17 mouse cellular contexts compared by ENCODE assay signal in genomic region chr2:32722581-32722980, GRCm38 (mm10). TPM values are rescaled to one million over a fixed set of nuclear protein-coding genes. Genes with fewer than 3 reads are reported as not detected.
A peak's percentile ranks its signal among the peaks of the same experiment; 100 is the strongest.
DNase-seq lines count a peak whose midpoint lies in the region; ATAC-seq and TF ChIP-seq lines count a peak whose summit lies in the region.
"Had no signal": no experiment of that assay in that cellular context is flagged by ENCODE, and none has a peak within 500 bp of the region (broad histone marks: within the 10 kb centered on the region; RNA-seq: fewer than 3 reads in every experiment).

No protein-coding gene starts in this region.

- H3K9me3 ChIP-seq in embryonic facial prominence, embryonic 12.5 days = no peaks in the 10 kb centered on the region
- no peaks in the 10 kb centered on the region for H3K9me3 ChIP-seq in embryonic facial prominence, embryonic 10.5 days
- H3K9me3 ChIP-seq in lung, postnatal 0 days (ENCODE audit: low read length) = no peaks in the 10 kb centered on the region
- no peaks in the 10 kb centered on the region for H3K9me3 ChIP-seq in intestine, embryonic 14.5 days (ENCODE audit: control insufficient read depth, low read length)
- H3K9me3 ChIP-seq: forebrain, embryonic 10.5 days; hindbrain, embryonic 12.5 days had no signal

- no peak overlapping the region for H3K4me3 ChIP-seq in embryonic facial prominence, embryonic 12.5 days
- H3K4me3 ChIP-seq in embryonic facial prominence, embryonic 10.5 days = no peak overlapping the region
- no peak overlapping the region for H3K4me3 ChIP-seq in lung, postnatal 0 days (ENCODE audit: low read depth, low read length)
- H3K4me3 ChIP-seq in intestine, embryonic 14.5 days (ENCODE audit: low read depth, low read length) = no peak overlapping the region
- H3K4me3 ChIP-seq: forebrain, embryonic 10.5 days; hindbrain, embryonic 12.5 days had no signal

- no peak for ATAC-seq in embryonic facial prominence, embryonic 12.5 days (ENCODE audit: insufficient number of reproducible peaks, insufficient read depth, low FRiP score, low TSS enrichment)
- ATAC-seq in lung, postnatal 0 days = no peak
- no peak for ATAC-seq in intestine, embryonic 14.5 days (replicated peaks; ENCODE audit: low FRiP score, low TSS enrichment, low read depth)

- H3K9ac ChIP-seq in embryonic facial prominence, embryonic 12.5 days = 0 out of 2 replicates have a peak overlapping the region, but pooled peaks have one; percentile 1
- no peak overlapping the region for H3K9ac ChIP-seq in lung, postnatal 0 days (replicated peaks; ENCODE audit: low read depth)
- no peak overlapping the region for H3K9ac ChIP-seq in intestine, embryonic 14.5 days (ENCODE audit: low read length)
- H3K9ac ChIP-seq: hindbrain, embryonic 12.5 days had no signal

- DNase-seq in embryonic facial prominence, embryonic 10.5 days (ENCODE audit: low spot score) = no peak
- DNase-seq in lung, postnatal 0 days (ENCODE audit: low spot score) = no peak
- no peak for DNase-seq in lung, postnatal 14 days
- no peak for DNase-seq in intestine, embryonic 14.5 days (ENCODE audit: low spot score)
- peak; percentile 33 for DNase-seq in splenic B cell, adult 2 months (ENCODE audit: low read depth, low spot score)
- no peak for DNase-seq in adrenal gland, adult 18-20 months (ENCODE audit: low spot score in 2 of 2)
- no peak for DNase-seq in kidney, adult 11 months
- DNase-seq: cerebellum, adult 8-10 months; embryo, embryonic 11 days; heart, adult 18-20 months had no signal

- no peak overlapping the region; the same call in 1 of the 2 replicates for H3K4me2 ChIP-seq in embryonic facial prominence, embryonic 12.5 days (replicated peaks)
- peak overlapping the region; percentile 14; the same call in 1 of the 2 replicates for H3K4me2 ChIP-seq in lung, postnatal 0 days (replicated peaks; ENCODE audit: low read depth, low read length)
- H3K4me2 ChIP-seq in intestine, embryonic 14.5 days (ENCODE audit: low read length) = peak overlapping the region; percentile 43
- H3K4me2 ChIP-seq: hindbrain, embryonic 12.5 days had no signal

- peaks cover 24% of the 10 kb centered on the region for H3K4me1 ChIP-seq in embryonic facial prominence, embryonic 12.5 days
- H3K4me1 ChIP-seq in embryonic facial prominence, embryonic 10.5 days = peaks cover 38% of the 10 kb centered on the region
- 0 out of 2 replicates have a peak, but pooled peaks cover 4% of the 10 kb centered on the region for H3K4me1 ChIP-seq in lung, postnatal 0 days (ENCODE audit: insufficient read depth, low read depth, low read length)
- H3K4me1 ChIP-seq in intestine, embryonic 14.5 days (replicated peaks; ENCODE audit: control insufficient read depth, insufficient read depth, low read length) = peaks cover 17% of the 10 kb centered on the region

- H3K36me3 ChIP-seq in embryonic facial prominence, embryonic 12.5 days = no peaks in the 10 kb centered on the region
- H3K36me3 ChIP-seq in embryonic facial prominence, embryonic 10.5 days (replicated peaks) = no peaks in the 10 kb centered on the region
- H3K36me3 ChIP-seq in lung, postnatal 0 days (ENCODE audit: insufficient read depth, low read length) = no peaks in the 10 kb centered on the region
- H3K36me3 ChIP-seq in intestine, embryonic 14.5 days (ENCODE audit: control insufficient read depth, insufficient read depth, low read length) = no peaks in the 10 kb centered on the region; the same call in 1 of the 2 replicates
- H3K36me3 ChIP-seq in splenic B cell, adult 2 months (ENCODE audit: control insufficient read depth, insufficient read depth, low read length, poor library complexity, severe bottlenecking) = peaks cover 7% of the 10 kb centered on the region
- H3K36me3 ChIP-seq: forebrain, embryonic 10.5 days; hindbrain, embryonic 12.5 days had no signal

- no peak for TF ChIP-seq EP300 in lung, postnatal 0 days (IDR thresholded peaks at IDR 0.05)

- TF ChIP-seq CTCF in lung, postnatal 0 days (IDR thresholded peaks at IDR 0.05) = no peak

- H3K27me3 ChIP-seq in embryonic facial prominence, embryonic 12.5 days = no peaks in the 10 kb centered on the region; the same call in 1 of the 2 replicates
- H3K27me3 ChIP-seq in embryonic facial prominence, embryonic 10.5 days (replicated peaks; ENCODE audit: low read depth, poor library complexity, severe bottlenecking) = no peaks in the 10 kb centered on the region
- H3K27me3 ChIP-seq in lung, postnatal 0 days (replicated peaks; ENCODE audit: insufficient read depth, low read length) = no peaks in the 10 kb centered on the region
- H3K27me3 ChIP-seq in intestine, embryonic 14.5 days (replicated peaks; ENCODE audit: control insufficient read depth, insufficient read depth, low read length) = no peaks in the 10 kb centered on the region
- H3K27me3 ChIP-seq in splenic B cell, adult 2 months (ENCODE audit: control insufficient read depth, insufficient read depth, low read length, poor library complexity, severe bottlenecking) = no peaks in the 10 kb centered on the region
- H3K27me3 ChIP-seq: hindbrain, embryonic 12.5 days had no signal

- no peak overlapping the region; the same call in 1 of the 2 replicates for H3K27ac ChIP-seq in embryonic facial prominence, embryonic 12.5 days
- no peak overlapping the region for H3K27ac ChIP-seq in embryonic facial prominence, embryonic 10.5 days (replicated peaks)
- no peak overlapping the region for H3K27ac ChIP-seq in lung, postnatal 0 days (ENCODE audit: low read length)
- no peak overlapping the region for H3K27ac ChIP-seq in intestine, embryonic 14.5 days (ENCODE audit: low read depth)
- H3K27ac ChIP-seq: forebrain, embryonic 10.5 days; hindbrain, embryonic 12.5 days; kidney, postnatal 0 days had no signal

- WGBS in embryonic facial prominence, embryonic 12.5 days = 77% methylated on average over 3 of the region's 3 CpGs
- 81% methylated on average over 3 of the region's 3 CpGs for WGBS in embryonic facial prominence, embryonic 10.5 days
- WGBS in lung, postnatal 0 days = 34% methylated on average over 3 of the region's 3 CpGs
- WGBS in intestine, embryonic 14.5 days = 55% methylated on average over 3 of the region's 3 CpGs

RNA-seq across cellular contexts. Expression of gene Sh2d3c, which starts 1.7 kb away (rescaled TPM):
- 27.6 and 29.1 TPM in 2 replicates for polyA plus RNA-seq in embryonic facial prominence, embryonic 12.5 days (2016; fragmentation: Nextera tagmentation; extraction: Ambion mirVana)
- polyA plus RNA-seq in embryonic facial prominence, embryonic 10.5 days (2016; fragmentation: Nextera tagmentation; extraction: Ambion mirVana) = 27.1 and 27.5 TPM in 2 replicates
- polyA plus RNA-seq in lung, postnatal 0 days (2015; fragmentation: Nextera tagmentation; extraction: Ambion mirVana) = 51.8 and 53.5 TPM in 2 replicates
- 32.5 and 32.7 TPM in 2 replicates for polyA plus RNA-seq in intestine, embryonic 14.5 days (2014; fragmentation: Nextera tagmentation; extraction: Ambion mirVana)
- total RNA-seq in adrenal gland, adult 18-20 months (2021) = 10 to 100 TPM; 11.6 to 14.9 TPM

RNA-seq across cellular contexts. Expression of gene Cdk9, which starts 9.7 kb away (rescaled TPM):
- 121 and 126 TPM in 2 replicates for polyA plus RNA-seq in embryonic facial prominence, embryonic 12.5 days (2016; fragmentation: Nextera tagmentation; extraction: Ambion mirVana)
- polyA plus RNA-seq in embryonic facial prominence, embryonic 10.5 days (2016; fragmentation: Nextera tagmentation; extraction: Ambion mirVana) = 130 and 135 TPM in 2 replicates
- 62.8 and 68.7 TPM in 2 replicates for polyA plus RNA-seq in lung, postnatal 0 days (2015; fragmentation: Nextera tagmentation; extraction: Ambion mirVana)
- 83.8 and 85.2 TPM in 2 replicates for polyA plus RNA-seq in intestine, embryonic 14.5 days (2014; fragmentation: Nextera tagmentation; extraction: Ambion mirVana)
- 10 to 100 TPM; 73.2 to 87.4 TPM for total RNA-seq in adrenal gland, adult 18-20 months (2021)

RNA-seq across cellular contexts. Expression of gene 6330409D20Rik, which starts 18.2 kb away (rescaled TPM):
- 0.34 and 0.43 TPM in 2 replicates for polyA plus RNA-seq in embryonic facial prominence, embryonic 12.5 days (2016; fragmentation: Nextera tagmentation; extraction: Ambion mirVana)
- 0.52 and 0.57 TPM in 2 replicates for polyA plus RNA-seq in embryonic facial prominence, embryonic 10.5 days (2016; fragmentation: Nextera tagmentation; extraction: Ambion mirVana)
- 0.30 TPM in 2 replicates for polyA plus RNA-seq in lung, postnatal 0 days (2015; fragmentation: Nextera tagmentation; extraction: Ambion mirVana)
- 0.38 and 0.75 TPM in 2 replicates for polyA plus RNA-seq in intestine, embryonic 14.5 days (2014; fragmentation: Nextera tagmentation; extraction: Ambion mirVana)
- total RNA-seq in adrenal gland, adult 18-20 months (2021) = not detected
- total RNA-seq: heart, adult 18-20 months; MEL; neutrophil, adult 5-6 weeks had no signal
- polyA plus RNA-seq: kidney, postnatal 0 days; urinary bladder, adult 2 months had no signal

RNA-seq across cellular contexts. Expression of gene Fpgs, which starts 18.6 kb away (rescaled TPM):
- polyA plus RNA-seq in embryonic facial prominence, embryonic 12.5 days (2016; fragmentation: Nextera tagmentation; extraction: Ambion mirVana) = 31.1 and 32.3 TPM in 2 replicates
- 33.5 and 35.5 TPM in 2 replicates for polyA plus RNA-seq in embryonic facial prominence, embryonic 10.5 days (2016; fragmentation: Nextera tagmentation; extraction: Ambion mirVana)
- 12.6 and 15.6 TPM in 2 replicates for polyA plus RNA-seq in lung, postnatal 0 days (2015; fragmentation: Nextera tagmentation; extraction: Ambion mirVana)
- polyA plus RNA-seq in intestine, embryonic 14.5 days (2014; fragmentation: Nextera tagmentation; extraction: Ambion mirVana) = 32.9 and 35.6 TPM in 2 replicates
- total RNA-seq in adrenal gland, adult 18-20 months (2021) = 10 to 100 TPM in 1 of 2 experiments, 1 to 10 TPM in 1; 8.2 to 10.3 TPM

RNA-seq across cellular contexts. Expression of gene Tor2a, which starts 34.5 kb away (rescaled TPM):
- polyA plus RNA-seq in embryonic facial prominence, embryonic 12.5 days (2016; fragmentation: Nextera tagmentation; extraction: Ambion mirVana) = 61.5 and 67.0 TPM in 2 replicates
- 48.9 and 53.5 TPM in 2 replicates for polyA plus RNA-seq in embryonic facial prominence, embryonic 10.5 days (2016; fragmentation: Nextera tagmentation; extraction: Ambion mirVana)
- 60.9 and 63.5 TPM in 2 replicates for polyA plus RNA-seq in lung, postnatal 0 days (2015; fragmentation: Nextera tagmentation; extraction: Ambion mirVana)
- 71.1 and 74.8 TPM in 2 replicates for polyA plus RNA-seq in intestine, embryonic 14.5 days (2014; fragmentation: Nextera tagmentation; extraction: Ambion mirVana)
- 10 to 100 TPM; 18.2 to 22.3 TPM for total RNA-seq in adrenal gland, adult 18-20 months (2021)
